Mouse (Mus musculus) MEL (cell line): ENCODE results near the gene Clhc1.

ENCODE experiments used
- E2F4 ChIP-seq: IDR thresholded peaks from 2 replicates; pipeline ENCODE4 v1.6.1; 2011; ENCODE audit warnings: low read depth, low read length, improper control_type of control experiment, borderline replicate concordance
- EP300 ChIP-seq, 2 experiments: IDR thresholded peaks; 2 replicates each; pipeline ENCODE4 v1.6.1; 2011; ENCODE audit warnings: improper control_type of control experiment in 2 of 2, low read length in 2 of 2, low read depth in 1 of 2, mild to moderate bottlenecking in 1 of 2
- GATA1 ChIP-seq: IDR thresholded peaks from 2 replicates; pipeline ENCODE4 v1.6.1; 2011; ENCODE audit warnings: low read depth, low read length, improper control_type of control experiment
- MEF2A ChIP-seq: IDR thresholded peaks from 2 replicates; pipeline ENCODE4 v1.6.1; 2014; ENCODE audit warnings: low read depth, mild to moderate bottlenecking, inconsistent platforms, low read length, improper control_type of control experiment; ENCODE audit not compliant: poor library complexity, insufficient replicate concordance, severe bottlenecking; ENCODE audit errors: extremely low read depth
- POLR2A ChIP-seq, 2 experiments: IDR thresholded peaks; 2 replicates each; pipeline ENCODE4 v1.6.1; 2011 to 2012; ENCODE audit warnings: low read length in 2 of 2, mild to moderate bottlenecking in 2 of 2, control low read depth in 1 of 2, improper control_type of control experiment in 1 of 2, low read depth in 1 of 2, moderate library complexity in 1 of 2; ENCODE audit not compliant: control insufficient read depth in 1 of 2, insufficient read depth in 1 of 2, poor library complexity in 1 of 2
- RCOR1 ChIP-seq: IDR thresholded peaks from 2 replicates; pipeline ENCODE4 v1.6.1; 2012; ENCODE audit warnings: low read depth, mild to moderate bottlenecking, inconsistent platforms, low read length, improper control_type of control experiment
- TAL1 ChIP-seq: IDR thresholded peaks from 2 replicates; pipeline ENCODE4 v1.6.1; 2012; ENCODE audit warnings: mild to moderate bottlenecking, inconsistent platforms, low read length, moderate library complexity, mixed read lengths
- USF2 ChIP-seq, 2 experiments: IDR thresholded peaks; 2 replicates each; pipeline ENCODE4 v1.6.1; 2011 to 2012; ENCODE audit warnings: improper control_type of control experiment in 2 of 2, low read length in 2 of 2, borderline replicate concordance in 1 of 2, inconsistent platforms in 1 of 2, low read depth in 1 of 2, mild to moderate bottlenecking in 1 of 2; ENCODE audit not compliant: insufficient read depth in 1 of 2
- ZC3H11A ChIP-seq: IDR thresholded peaks from 2 replicates; pipeline ENCODE4 v1.6.1; 2012; ENCODE audit warnings: low read depth, mild to moderate bottlenecking, inconsistent platforms, low read length, improper control_type of control experiment

GRCm38 (mm10) chr11:29560452-29560851 lies 12.7 kb downstream of the Clhc1 start:
- TF ChIP-seq POLR2A (IDR thresholded peaks at IDR 0.05; ENCODE audit: control insufficient read depth in 1 of 2, insufficient read depth in 1 of 2, low read depth in 1 of 2, low read length in 2 of 2, poor library complexity in 1 of 2) (no peak), ZC3H11A (no peak), TAL1 (no peak), MEF2A (no peak), E2F4 (no peak), EP300 (IDR thresholded peaks at IDR 0.05; ENCODE audit: low read depth in 1 of 2, low read length in 2 of 2) (no peak), RCOR1 (no peak), GATA1 (no peak), USF2 (IDR thresholded peaks at IDR 0.05; ENCODE audit: borderline replicate concordance in 1 of 2, insufficient read depth in 1 of 2, low read depth in 1 of 2, low read length in 2 of 2) (no peak)
